Mouse (Mus musculus) midbrain, postnatal 0 days (tissue): ENCODE measurements around the gene Slc16a2. TPM values are rescaled to one million over a fixed set of nuclear protein-coding genes. Genes with fewer than 3 reads are reported as not detected.
"Not testable (repeated sequence)": the region's sequence is repeated elsewhere in the genome, so short reads cannot be mapped to it uniquely, and the experiment has no call there.

Experiments
- ATAC-seq: fragments of 200-750 bp; cut with Nextera tagmentation; 2 replicates; pipeline ENCODE4 v1.8.0; 2017; ENCODE audit warnings: moderate number of reproducible peaks, mild to moderate bottlenecking, moderate TSS enrichment, moderate library complexity; ENCODE audit not compliant: low FRiP score
- DNase-seq: peaks from one replicate; pipeline ENCODE4 v3.0.0-alpha.2; 2015; ENCODE audit warnings: low spot score
- H3K27ac ChIP-seq: fragments of 300-500 bp; sonication (generic); 2 replicates; pipeline ENCODE4 v1.5.1; 2014; ENCODE audit warnings: low read depth, mild to moderate bottlenecking, low read length, mixed read lengths
- H3K27me3 ChIP-seq: fragments of 300-500 bp; sonication (generic); 2 replicates; pipeline ENCODE4 v1.6.1; 2014; ENCODE audit warnings: low read length, control low read depth, mixed read lengths; ENCODE audit not compliant: insufficient read depth
- H3K36me3 ChIP-seq: fragments of 300-500 bp; sonication (generic); 2 replicates; pipeline ENCODE4 v1.6.1; 2014; ENCODE audit warnings: low read length, control low read depth, mixed read lengths; ENCODE audit not compliant: insufficient read depth
- H3K4me1 ChIP-seq: fragments of 300-500 bp; sonication (generic); 2 replicates; pipeline ENCODE4 v1.6.1; 2014; ENCODE audit warnings: mild to moderate bottlenecking, control low read depth, antibody characterized with exemption, low read length, mixed read lengths; ENCODE audit not compliant: insufficient read depth
- H3K4me2 ChIP-seq: fragments of 300-500 bp; sonication (generic); 2 replicates; pipeline ENCODE4 v1.6.1; 2014; ENCODE audit warnings: low read depth, mild to moderate bottlenecking, low read length, mixed read lengths; ENCODE audit not compliant: poor library complexity, severe bottlenecking
- H3K4me3 ChIP-seq: fragments of 300-500 bp; sonication (generic); 2 replicates; pipeline ENCODE4 v1.5.1; 2014; ENCODE audit warnings: low read depth, mild to moderate bottlenecking, low read length, moderate library complexity
- H3K9ac ChIP-seq: fragments of 300-500 bp; sonication (generic); replicated peaks from 2 replicates; pipeline ENCODE4 v1.6.1; 2014; ENCODE audit warnings: mild to moderate bottlenecking, low read length, moderate library complexity, mixed read lengths; ENCODE audit not compliant: poor library complexity, severe bottlenecking
- H3K9me3 ChIP-seq: fragments of 300-500 bp; sonication (generic); 2 replicates; pipeline ENCODE4 v1.6.1; 2016; ENCODE audit warnings: low read length, control low read depth
- CTCF ChIP-seq: IDR thresholded peaks from 2 replicates; pipeline ENCODE4 v1.5.1; 2016; ENCODE audit warnings: antibody characterized with exemption, mild to moderate bottlenecking
- WGBS: fragments of 180-500 bp; shearing (Covaris S2); extraction: QIAGEN DNeasy Blood & Tissue Kit; methylation state at CpG from one replicate; pipeline ENCODE4 v1.1.7; 2014; 5-methylcytosine and 5-hydroxymethylcytosine counted together
- polyA plus RNA-seq: library from polyadenylated mRNA; unstranded; fragments of >200 nt; fragmentation: Nextera tagmentation; extraction: Ambion mirVana; gene quantifications from 2 replicates; pipeline ENCODE4 v1.2.1, GENCODE M21; 2015
- total RNA-seq: library from RNA; depleted of rRNA; stranded (reverse); fragments of >200 nt; gene quantifications from 2 replicates; pipeline ENCODE4 v1.2.3, GENCODE M21; 2014

The Slc16a2 gene
- total and polyA plus RNA-seq, 2 experiments from 2014 or later = 25.3 to 48.4 TPM

DNA sequence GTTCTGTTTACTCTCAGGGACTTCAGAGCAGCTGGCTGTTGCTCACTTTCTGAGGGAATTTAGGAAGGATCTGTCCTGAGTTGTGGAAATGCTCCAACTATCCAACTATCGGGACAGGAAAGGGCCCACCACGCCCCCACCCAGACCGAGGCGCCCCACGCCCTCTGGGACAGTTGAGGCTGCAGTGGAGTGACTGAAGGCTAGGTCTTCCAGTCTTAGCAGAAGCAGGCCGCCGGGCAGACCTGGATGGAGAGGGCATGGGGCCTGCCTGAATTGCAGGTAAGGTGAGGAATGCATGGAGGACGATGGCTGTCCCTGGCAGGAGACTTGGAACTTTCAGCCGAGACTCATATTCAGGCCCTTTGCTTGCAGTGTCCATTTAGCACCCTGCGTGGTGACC lies 127.4 kb downstream of the Slc16a2 start:
- peak overlapping the region; percentile 46 for H3K9ac ChIP-seq
- DNase-seq (no peak), ATAC-seq (no peak)
- WGBS = 29% methylated on average over 10 of the region's 10 CpGs
- peak overlapping the region; percentile 41; the same call in 1 of the 2 replicates for H3K4me3 ChIP-seq
- no peaks in the 10 kb centered on the region for H3K9me3 ChIP-seq
- H3K4me2 ChIP-seq = peak overlapping the region; percentile 72
- peaks cover 36% of the 10 kb centered on the region; the same call in 1 of the 2 replicates for H3K27me3 ChIP-seq
- H3K36me3 ChIP-seq = no peaks in the 10 kb centered on the region
- no peak for TF ChIP-seq CTCF
- no peak overlapping the region for H3K27ac ChIP-seq
- no peaks in the 10 kb centered on the region for H3K4me1 ChIP-seq

DNA sequence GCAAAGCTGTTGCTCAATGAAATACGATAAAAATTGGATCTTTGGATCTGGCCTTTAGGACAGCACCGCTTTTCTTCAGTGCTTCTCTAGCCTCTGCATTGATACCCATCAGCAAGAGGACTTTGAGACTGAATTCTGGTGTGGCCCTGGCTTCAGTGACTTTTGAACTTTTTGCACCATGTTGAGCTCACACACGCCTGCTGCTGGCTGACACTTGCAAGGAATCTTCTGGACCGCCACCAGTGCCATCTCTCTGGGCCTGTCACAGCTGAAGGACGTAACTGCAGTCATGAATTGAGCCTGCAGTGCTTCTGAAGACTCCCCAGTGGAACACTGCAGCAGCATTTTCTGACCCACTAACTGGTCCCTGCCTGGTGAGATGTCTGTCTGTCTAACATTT lies 128.9 kb downstream of the Slc16a2 start:
- Histone ChIP-seq H3K4me3 (no peak overlapping the region), H3K9ac (no peak overlapping the region), H3K27ac (no peak overlapping the region), H3K4me2 (no peak overlapping the region), H3K36me3 (no peaks in the 10 kb centered on the region), H3K9me3 (no peaks in the 10 kb centered on the region), H3K4me1 (no peaks in the 10 kb centered on the region), H3K27me3 (peaks cover 30% of the 10 kb centered on the region; the same call in 1 of the 2 replicates)
- DNase-seq (no peak), ATAC-seq (no peak)
- TF ChIP-seq CTCF = no peak
- 79% methylated on average over 5 of the region's 5 CpGs for WGBS

DNA sequence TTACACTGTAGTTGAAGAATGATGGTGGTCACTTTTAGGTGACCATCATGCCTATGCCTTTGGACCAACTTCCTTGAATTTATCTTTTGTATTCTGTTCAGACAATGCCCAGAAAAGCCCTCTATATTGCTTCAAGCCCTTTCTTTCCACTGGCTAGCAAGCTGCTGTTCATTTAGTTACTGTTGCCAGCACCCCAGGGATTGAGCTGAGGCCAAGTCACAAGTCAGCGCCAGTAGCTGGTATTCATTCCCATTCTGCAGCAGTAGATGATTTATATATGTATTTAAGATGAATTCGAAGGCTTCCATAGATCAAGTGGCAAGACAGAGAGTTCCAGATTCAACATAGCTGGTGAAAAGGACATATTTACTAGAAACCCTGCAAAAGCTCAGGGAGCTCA lies 133.2 kb downstream of the Slc16a2 start:
- TF ChIP-seq CTCF = no peak
- WGBS = 90% methylated on average over 2 of the region's 2 CpGs
- no peak for DNase-seq
- Histone ChIP-seq H3K4me2 (no peak overlapping the region), H3K4me3 (no peak overlapping the region), H3K9me3 (no peaks in the 10 kb centered on the region), H3K27me3 (peaks cover 12% of the 10 kb centered on the region; the same call in 1 of the 2 replicates), H3K27ac (no peak overlapping the region), H3K36me3 (no peaks in the 10 kb centered on the region), H3K9ac (no peak overlapping the region), H3K4me1 (no peaks in the 10 kb centered on the region)
- no peak for ATAC-seq

DNA sequence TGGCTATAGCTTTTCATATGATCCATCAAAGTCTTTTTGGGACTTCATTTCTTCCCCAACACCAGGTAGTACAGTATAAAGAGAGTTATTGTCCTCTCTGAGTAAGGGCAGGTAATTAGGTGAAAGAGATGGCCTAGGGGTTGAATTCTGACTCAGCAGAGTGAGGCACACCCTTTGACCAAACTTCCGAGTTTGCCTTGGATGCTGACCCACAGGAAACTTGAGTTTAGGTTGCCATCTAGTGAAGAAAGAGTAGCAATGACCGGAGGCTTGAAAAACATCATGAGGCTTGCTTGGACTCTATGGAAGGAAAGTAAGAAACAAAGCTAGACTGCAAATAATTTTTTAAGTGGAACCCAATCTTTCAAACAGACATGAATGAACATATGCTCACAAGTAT lies 147.1 kb downstream of the Slc16a2 start:
- DNase-seq (peak; percentile 33), ATAC-seq (no peak)
- no peak overlapping the region for H3K4me2 ChIP-seq
- no peak overlapping the region for H3K9ac ChIP-seq
- peak; percentile 64 for TF ChIP-seq CTCF
- H3K9me3 ChIP-seq = no peaks in the 10 kb centered on the region
- H3K4me3 ChIP-seq = no peak overlapping the region
- no peaks in the 10 kb centered on the region; the same call in 1 of the 2 replicates for H3K27me3 ChIP-seq
- 30% methylated on average over 2 of the region's 2 CpGs for WGBS
- H3K36me3 ChIP-seq = no peaks in the 10 kb centered on the region
- H3K4me1 ChIP-seq = no peaks in the 10 kb centered on the region
- no peak overlapping the region for H3K27ac ChIP-seq

DNA sequence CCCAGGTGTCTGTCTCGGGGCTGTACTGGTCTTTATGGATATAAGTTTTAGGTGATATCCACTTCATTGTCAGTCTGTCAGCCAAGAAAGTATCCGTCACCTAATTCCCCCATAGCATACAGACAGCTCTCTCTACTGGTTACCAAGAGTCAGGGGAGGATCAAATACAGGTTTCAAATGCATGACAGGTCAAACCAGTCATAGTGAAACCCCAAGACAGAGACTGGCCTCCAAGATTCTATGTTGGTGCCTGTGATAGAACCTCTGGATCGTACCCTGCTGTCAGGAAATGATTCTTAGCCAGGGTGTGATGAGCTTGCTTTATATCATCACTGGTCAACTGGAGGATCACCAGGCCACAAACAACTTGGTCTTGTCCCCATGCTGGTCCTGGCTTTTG lies 148.0 kb downstream of the Slc16a2 start:
- Histone ChIP-seq H3K36me3 (no peaks in the 10 kb centered on the region), H3K27me3 (no peaks in the 10 kb centered on the region; the same call in 1 of the 2 replicates), H3K27ac (no peak overlapping the region), H3K4me1 (no peaks in the 10 kb centered on the region), H3K9me3 (no peaks in the 10 kb centered on the region), H3K4me2 (no peak overlapping the region), H3K4me3 (no peak overlapping the region), H3K9ac (no peak overlapping the region)
- DNase-seq (no peak), ATAC-seq (no peak)
- 77% methylated on average over 3 of the region's 3 CpGs for WGBS
- no peak for TF ChIP-seq CTCF

DNA sequence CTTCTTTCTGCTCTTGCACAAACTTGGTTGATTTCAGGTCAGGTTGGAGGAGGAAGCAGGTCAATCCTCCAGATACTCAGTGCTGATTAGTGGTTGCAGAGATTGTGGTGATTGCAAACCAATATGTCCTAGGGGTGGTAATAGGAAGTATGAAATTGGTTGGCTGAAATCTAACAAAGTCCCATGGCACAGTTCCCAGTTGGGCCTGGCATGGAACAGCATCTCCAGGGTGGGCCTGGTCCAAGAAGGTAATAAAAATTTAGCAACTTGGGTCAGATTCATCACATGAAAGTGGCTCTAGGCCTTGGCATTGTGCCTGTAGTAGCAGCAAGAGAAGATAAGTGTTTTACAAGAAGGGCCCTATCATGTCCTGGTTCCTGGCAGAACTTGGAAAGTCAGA lies 151.5 kb downstream of the Slc16a2 start:
- no peaks in the 10 kb centered on the region for H3K27me3 ChIP-seq
- no peak overlapping the region for H3K9ac ChIP-seq
- no peaks in the 10 kb centered on the region for H3K9me3 ChIP-seq
- ATAC-seq = no peak
- H3K27ac ChIP-seq = no peak overlapping the region
- no peak overlapping the region for H3K4me2 ChIP-seq
- H3K4me1 ChIP-seq = no peaks in the 10 kb centered on the region
- H3K4me3 ChIP-seq = no peak overlapping the region
- no peak for DNase-seq
- TF ChIP-seq CTCF = no peak
- H3K36me3 ChIP-seq = no peaks in the 10 kb centered on the region

DNA sequence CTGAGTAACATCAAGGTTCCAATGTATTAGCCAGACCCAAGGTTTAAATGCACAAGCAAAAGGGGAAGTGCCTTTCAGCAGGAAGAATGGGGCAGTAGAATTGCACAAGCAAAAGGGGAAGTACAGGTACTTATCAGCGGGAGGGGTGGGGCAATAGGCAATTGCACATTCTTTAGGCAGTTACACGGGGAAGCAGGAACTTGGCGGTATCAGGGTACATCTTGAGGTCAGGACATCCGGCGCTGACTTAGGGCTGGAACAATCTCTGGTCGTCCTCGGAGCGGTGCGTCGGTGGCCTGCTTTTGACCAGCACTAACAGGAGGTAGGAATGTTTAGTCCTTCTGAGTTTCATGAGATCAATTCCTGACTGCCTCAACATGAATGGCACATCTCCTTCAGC lies 157.3 kb downstream of the Slc16a2 start:
- not testable (repeated sequence) for DNase-seq, H3K4me1 ChIP-seq, H3K27ac ChIP-seq, H3K4me3 ChIP-seq, H3K9ac ChIP-seq, H3K27me3 ChIP-seq, H3K36me3 ChIP-seq, H3K9me3 ChIP-seq, ATAC-seq, H3K4me2 ChIP-seq
- 85% methylated on average over 10 of the region's 10 CpGs for WGBS
